Mouse (Mus musculus) lung, postnatal 0 days (tissue): ENCODE measurements at regions not wholly inside any gene's neighbourhood (a gene's known extent, or its start where the extent isn't known, plus 50 kb on each side); places are given as distances from the start of the nearest gene placed in this dataset.

Source experiments
- CTCF ChIP-seq: IDR thresholded peaks from 2 replicates; pipeline ENCODE4 v1.5.1; 2016; ENCODE audit warnings: antibody characterized with exemption, mild to moderate bottlenecking
- EP300 ChIP-seq: IDR thresholded peaks from 2 replicates; pipeline ENCODE4 v1.6.1; 2016; ENCODE audit warnings: antibody characterized with exemption, mild to moderate bottlenecking, control low read depth

- TF ChIP-seq CTCF (no peak), EP300 (no peak)
Measured at GRCm38 (mm10) chr6:100483836-100484235, 187.1 kb downstream of the Shq1 start.
